14 mouse cellular contexts compared by ENCODE assay signal in the genomic region with DNA sequence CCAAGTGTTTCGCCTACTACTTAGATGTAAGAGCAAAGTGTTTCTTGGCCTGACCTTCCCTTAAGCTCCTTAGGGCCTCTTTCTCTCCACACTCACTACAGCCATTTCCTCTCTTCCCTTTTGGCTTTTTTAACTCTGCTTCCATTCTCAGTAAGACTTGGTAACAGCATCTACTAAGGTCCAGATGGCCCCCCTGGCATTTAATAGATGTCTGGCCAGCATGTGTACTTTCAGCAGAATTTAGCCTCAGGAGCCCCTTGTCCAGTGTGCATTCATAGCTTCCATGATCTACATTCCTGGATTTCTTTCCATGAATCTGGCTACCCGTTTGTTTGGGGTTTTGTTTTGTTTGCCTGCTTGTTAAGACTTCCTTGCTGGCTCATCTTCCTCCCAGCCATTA.
"Had no signal": no experiment of that assay in that cellular context is flagged by ENCODE, and none has a peak within 500 bp of the region (broad histone marks: within the 10 kb centered on the region; RNA-seq: fewer than 3 reads in every experiment).

No protein-coding gene starts in this region.

- H3K9me3 ChIP-seq: limb, embryonic 13.5 days; midbrain, embryonic 10.5 days; neural tube, embryonic 12.5 days had no signal

- H3K27me3 ChIP-seq: limb, embryonic 13.5 days; neural tube, embryonic 12.5 days had no signal

- H3K9ac ChIP-seq: limb, embryonic 13.5 days; liver, embryonic 14.5 days; neural tube, embryonic 12.5 days had no signal

- H3K4me2 ChIP-seq: limb, embryonic 13.5 days had no signal

- H3K27ac ChIP-seq: limb, embryonic 13.5 days; liver, embryonic 14.5 days; midbrain, embryonic 10.5 days; neural tube, embryonic 12.5 days; stomach, postnatal 0 days had no signal

- DNase-seq: kidney, postnatal 36 days; left cerebral cortex, postnatal 4 days; lung, adult 18-20 months; lung, postnatal 4 days; midbrain, embryonic 14.5 days; right cerebral cortex, adult 18-20 months; right cerebral cortex, postnatal 25 days; thymus, postnatal 4 days had no signal

- H3K4me3 ChIP-seq: limb, embryonic 13.5 days; midbrain, embryonic 10.5 days; myocyte; neural tube, embryonic 12.5 days had no signal
